Mouse (Mus musculus) fat pad, adult 2 months (tissue): Measurements from ENCODE around the gene Pld1.
"Not testable (repeated sequence)": the region's sequence is repeated elsewhere in the genome, so short reads cannot be mapped to it uniquely, and the experiment has no call there.

Experiments used
- DNase-seq: peaks from one replicate; pipeline ENCODE4 v3.0.0-alpha.2; 2011; ENCODE audit warnings: low read depth, low spot score; ENCODE audit errors: extremely low read depth

Gene Pld1

GRCm38 (mm10) chr3:27941634-27942033, 3.1 kb downstream of the Pld1 start:
- no peak for DNase-seq

GRCm38 (mm10) chr3:27942991-27943390, 4.5 kb downstream of the Pld1 start:
- DNase-seq = no peak

- DNase-seq = not testable (repeated sequence)
Measured at GRCm38 (mm10) chr3:27945397-27945796, 6.9 kb downstream of the Pld1 start.

- DNase-seq = no peak
Measured at GRCm38 (mm10) chr3:27949175-27949872, 10.8 kb downstream of the Pld1 start.

DNA sequence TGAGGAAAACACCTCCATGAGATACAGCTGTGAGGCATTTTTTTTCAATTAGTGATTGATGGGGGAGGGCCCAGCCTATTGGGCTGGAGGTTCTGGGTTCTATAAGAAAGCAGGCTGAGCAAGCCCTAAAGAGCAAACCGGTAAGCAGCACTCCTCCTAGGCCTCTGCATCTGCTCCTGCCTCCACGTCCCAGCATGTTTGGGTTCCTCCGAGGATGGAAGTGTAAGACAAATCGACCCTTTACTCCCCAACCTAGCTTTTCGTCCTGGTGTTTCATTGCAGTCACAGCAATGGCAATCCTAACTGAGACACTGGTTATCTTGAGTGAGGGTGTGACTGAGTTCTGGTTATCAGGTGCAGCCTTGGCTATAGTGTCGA, 11.4 kb downstream of the Pld1 start:
- no peak for DNase-seq

GRCm38 (mm10) chr3:27950726-27951125, 12.2 kb downstream of the Pld1 start:
- DNase-seq = peak; percentile 75

DNA sequence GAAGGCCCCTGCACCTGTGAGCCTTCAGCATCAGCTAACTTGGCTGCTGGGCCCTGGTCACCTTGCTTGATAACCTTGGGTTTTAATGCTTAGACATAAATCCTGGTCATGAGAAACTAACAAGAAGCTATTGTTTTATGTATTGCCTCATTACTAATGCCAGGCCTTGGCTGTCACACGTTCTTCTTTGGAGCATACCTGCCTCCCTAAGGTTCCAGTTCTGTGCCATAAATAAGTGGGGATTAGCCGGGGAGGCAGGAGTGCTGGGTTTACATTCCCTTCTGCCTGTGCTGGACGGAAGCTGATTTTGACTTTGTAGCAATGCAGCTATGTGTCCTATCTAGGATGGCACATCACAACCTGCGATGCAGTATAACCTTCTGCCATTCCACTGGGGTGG, 13.2 kb downstream of the Pld1 start:
- peak; percentile 73 for DNase-seq

- DNase-seq = no peak
Measured at GRCm38 (mm10) chr3:27956006-27956405, 17.5 kb downstream of the Pld1 start.

DNA sequence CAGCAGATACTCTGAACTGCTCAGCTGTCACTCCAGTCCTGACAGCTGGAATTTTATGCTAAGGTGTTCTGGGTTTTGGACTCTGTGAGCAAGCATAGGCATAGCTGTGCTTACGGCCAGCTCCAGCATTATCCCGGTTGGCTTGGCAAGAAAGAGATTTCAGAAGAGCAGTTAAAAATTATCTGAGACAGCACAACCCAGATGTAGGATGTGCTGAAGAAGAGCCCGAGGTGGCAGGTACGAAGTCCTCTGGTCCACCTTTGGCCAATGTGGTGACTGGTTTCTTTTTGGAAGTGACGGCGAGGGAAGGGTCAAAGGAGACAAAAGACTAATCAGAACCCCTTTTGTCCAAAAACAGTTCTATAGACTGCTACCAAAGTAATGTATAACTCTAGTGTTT, 20.7 kb downstream of the Pld1 start:
- DNase-seq = no peak

- DNase-seq = no peak
Measured at GRCm38 (mm10) chr3:27961162-27961561, 22.7 kb downstream of the Pld1 start.

DNA sequence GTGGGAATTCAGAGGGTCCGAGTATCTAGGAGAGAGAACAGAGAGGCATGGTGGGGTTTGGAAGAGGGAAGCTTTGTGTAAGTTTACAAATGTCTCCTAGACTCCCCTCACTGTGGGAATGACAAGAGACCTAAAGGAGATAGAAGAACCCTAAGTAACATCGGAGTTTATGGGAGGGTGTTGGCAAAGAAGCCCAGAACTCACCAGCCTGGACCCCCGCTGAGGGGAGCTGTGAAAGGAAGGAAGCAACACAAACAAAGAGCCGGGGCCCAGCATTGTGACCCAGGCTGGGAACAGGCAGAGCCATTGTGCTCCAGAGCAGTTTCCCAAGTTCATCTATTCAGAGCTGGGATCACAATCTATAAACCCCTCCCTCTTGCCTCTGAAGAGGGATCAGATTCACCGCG, 25.3 kb downstream of the Pld1 start:
- DNase-seq = no peak

DNA sequence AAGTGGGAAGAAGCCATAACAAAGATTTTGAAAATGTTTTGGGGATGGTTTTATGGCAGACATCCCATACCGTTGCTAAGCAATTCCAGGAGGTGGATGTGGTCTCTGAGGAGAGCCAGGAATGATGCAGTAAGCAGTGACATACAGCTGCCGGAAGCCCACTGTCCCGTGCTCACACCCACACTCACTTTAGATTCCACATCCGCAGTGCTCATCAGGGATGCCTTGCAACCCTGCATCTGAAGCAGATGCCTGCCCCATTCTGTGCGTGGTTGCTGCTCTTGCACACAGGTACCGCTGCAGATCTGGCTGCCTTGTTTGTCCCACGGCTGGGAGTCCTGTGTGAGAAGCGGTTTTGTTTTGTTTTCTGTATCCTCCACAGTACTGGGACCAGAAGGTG, 30.2 kb downstream of the Pld1 start:
- no peak for DNase-seq

- no peak for DNase-seq
Measured at GRCm38 (mm10) chr3:27973936-27974335, 35.4 kb downstream of the Pld1 start.

GRCm38 (mm10) chr3:27974981-27975380, 36.5 kb downstream of the Pld1 start:
- DNase-seq = no peak

- DNase-seq = no peak
Measured at GRCm38 (mm10) chr3:27976931-27977544, 38.5 kb downstream of the Pld1 start.

DNA sequence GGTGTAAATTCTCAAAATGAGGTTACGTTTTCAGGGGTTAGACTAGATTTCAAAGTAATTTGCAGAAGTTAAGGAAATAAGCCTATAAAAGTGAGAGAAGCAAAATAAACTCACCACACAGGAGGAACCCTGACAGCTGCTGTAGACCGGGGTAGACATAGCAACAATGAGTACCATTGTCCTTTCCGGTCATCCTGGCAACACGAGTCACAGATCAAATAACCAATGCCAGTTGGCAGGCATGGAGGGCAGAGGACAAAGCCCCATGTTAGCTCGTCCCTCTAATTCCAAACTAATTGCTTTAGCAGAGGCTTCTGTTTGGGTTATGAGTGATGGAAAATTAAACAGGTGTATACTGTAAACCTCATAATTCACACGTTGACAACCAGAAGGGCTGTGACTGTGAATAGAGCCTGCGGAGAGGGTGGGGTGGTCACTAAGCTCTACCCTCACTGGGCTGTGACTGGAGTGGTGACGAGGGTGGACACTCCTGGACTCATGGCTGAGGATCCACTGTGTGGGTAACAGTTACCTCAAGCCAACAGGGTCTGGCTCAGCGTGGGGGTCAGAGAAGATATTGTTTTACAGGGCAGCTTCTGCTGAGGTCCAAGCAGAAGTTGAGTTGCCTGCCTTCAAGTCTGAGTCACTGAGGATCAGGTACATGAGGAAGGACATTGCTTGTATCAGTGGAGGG, 39.7 kb downstream of the Pld1 start:
- DNase-seq = no peak

- no peak for DNase-seq
Measured at GRCm38 (mm10) chr3:27981591-27981990, 43.1 kb downstream of the Pld1 start.

DNA sequence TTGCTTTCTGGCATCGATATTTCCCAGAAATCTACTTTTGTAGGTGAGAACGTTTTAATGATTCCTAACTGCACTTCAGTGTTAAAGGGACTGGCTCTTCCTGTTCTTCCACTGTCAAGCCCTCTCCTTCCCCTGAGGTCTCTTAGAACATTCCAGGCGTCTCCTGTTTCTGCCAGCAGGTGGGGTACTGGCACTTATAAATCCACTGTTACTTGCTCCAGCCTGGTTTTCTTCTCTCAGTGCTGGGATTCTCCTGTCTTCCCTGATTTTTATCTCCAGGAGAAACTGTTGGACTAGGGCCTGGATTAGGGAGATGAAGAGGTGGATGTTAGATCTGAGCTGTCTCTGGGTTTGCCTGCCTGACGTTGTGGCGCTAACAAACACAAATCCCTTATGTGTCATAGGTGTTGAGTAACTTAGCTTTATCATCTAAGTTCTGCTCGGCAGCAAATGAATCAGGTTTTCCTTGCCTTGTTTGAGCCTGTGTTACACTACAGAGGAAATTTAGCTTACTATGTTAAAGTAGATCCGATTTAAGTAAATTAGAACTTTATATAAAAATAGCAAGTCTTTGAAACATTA, 44.0 kb downstream of the Pld1 start:
- DNase-seq = peak; percentile 79

GRCm38 (mm10) chr3:27983274-27983673, 44.8 kb downstream of the Pld1 start:
- no peak for DNase-seq

DNA sequence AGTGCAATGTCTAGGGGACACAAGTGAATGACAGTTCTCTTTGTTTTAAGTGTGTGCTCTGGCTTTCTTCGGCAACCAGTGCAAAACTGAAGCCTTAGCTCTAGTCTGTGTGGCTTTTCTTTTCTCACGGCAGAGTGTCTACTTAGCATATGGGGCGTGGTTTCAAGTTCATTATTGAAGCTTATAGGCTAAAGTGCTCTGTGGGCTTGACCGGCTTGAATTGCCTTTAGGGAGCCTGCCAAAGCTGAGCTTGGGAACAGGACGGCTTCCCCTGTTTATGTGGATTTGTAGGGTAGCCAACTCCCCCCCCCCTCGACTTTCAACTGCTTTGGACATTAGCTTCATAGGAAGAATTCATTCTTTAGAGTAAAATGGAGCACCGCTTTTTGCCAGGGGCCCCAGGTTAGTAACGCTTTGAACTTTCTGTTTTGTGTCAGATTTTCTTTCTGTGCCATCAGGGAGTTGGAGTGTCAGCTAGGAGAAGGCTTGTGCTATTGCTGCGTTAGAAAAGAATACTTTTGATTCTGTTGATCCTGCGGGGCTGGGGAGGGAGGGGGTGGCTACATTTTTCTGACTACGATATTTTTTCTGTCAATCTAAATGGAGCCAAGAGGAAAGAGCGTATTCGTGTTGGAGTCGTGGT, 45.6 kb downstream of the Pld1 start:
- peak; percentile 76 for DNase-seq

DNA sequence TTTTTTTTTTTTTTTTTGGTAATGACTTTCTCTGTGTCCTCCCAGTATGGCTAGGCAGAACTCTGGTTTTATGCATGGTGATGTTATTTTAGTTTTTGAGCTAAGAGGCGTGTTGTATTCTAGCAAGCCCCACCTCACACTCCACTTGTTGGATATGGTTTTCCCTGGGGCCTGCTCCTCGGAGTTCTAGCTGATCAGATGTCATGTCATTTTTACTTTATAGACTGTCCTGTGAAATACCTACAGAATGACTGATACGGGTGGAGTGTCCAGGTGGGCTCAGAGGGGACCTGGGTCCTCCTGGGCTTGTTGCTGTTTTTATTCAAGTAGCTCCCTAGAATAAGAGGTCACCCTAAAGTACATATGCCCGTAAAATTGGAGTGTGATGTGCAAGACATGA, 46.1 kb downstream of the Pld1 start:
- no peak for DNase-seq
